Mouse (Mus musculus) heart, embryonic 15.5 days (tissue): Measurements from ENCODE around the gene Lrrn1. TPM values are rescaled to one million over a fixed set of nuclear protein-coding genes. Genes with fewer than 3 reads are reported as not detected.

Source experiments
- ATAC-seq: fragments of 200-750 bp; cut with Nextera tagmentation; replicated peaks from 2 replicates; pipeline ENCODE4 v1.8.0; 2017; ENCODE audit warnings: low read depth, moderate TSS enrichment; ENCODE audit not compliant: insufficient number of reproducible peaks, insufficient read depth, low FRiP score
- H3K27ac ChIP-seq: fragments of 300-500 bp; sonication (generic); 2 replicates; pipeline ENCODE4 v1.5.1; 2015; ENCODE audit warnings: mild to moderate bottlenecking, inconsistent platforms
- H3K27me3 ChIP-seq: fragments of 300-500 bp; sonication (generic); 2 replicates; pipeline ENCODE4 v1.6.1; 2015; ENCODE audit warnings: inconsistent platforms
- H3K36me3 ChIP-seq: fragments of 300-500 bp; sonication (generic); 2 replicates; pipeline ENCODE4 v1.6.1; 2015; ENCODE audit warnings: mild to moderate bottlenecking, inconsistent platforms
- H3K4me1 ChIP-seq: fragments of 300-500 bp; sonication (generic); replicated peaks from 2 replicates; pipeline ENCODE4 v1.6.1; 2015; ENCODE audit warnings: inconsistent platforms
- H3K4me2 ChIP-seq: fragments of 300-500 bp; sonication (generic); 2 replicates; pipeline ENCODE4 v1.6.1; 2015; ENCODE audit warnings: inconsistent platforms, mild to moderate bottlenecking, moderate library complexity
- H3K4me3 ChIP-seq: fragments of 300-500 bp; sonication (generic); 2 replicates; pipeline ENCODE4 v1.5.1; 2015; ENCODE audit warnings: mild to moderate bottlenecking, inconsistent platforms
- H3K9ac ChIP-seq: fragments of 300-500 bp; sonication (generic); 2 replicates; pipeline ENCODE4 v1.6.1; 2015; ENCODE audit warnings: mild to moderate bottlenecking, inconsistent platforms
- H3K9me3 ChIP-seq: fragments of 300-500 bp; sonication (generic); replicated peaks from 2 replicates; pipeline ENCODE4 v1.6.1; 2016; ENCODE audit warnings: inconsistent platforms
- WGBS: fragments of 180-500 bp; shearing (Covaris S2); methylation state at CpG from one replicate; pipeline ENCODE4 v1.1.7; 2015; ENCODE audit warnings: mixed read lengths; 5-methylcytosine and 5-hydroxymethylcytosine counted together
- polyA plus RNA-seq: library from polyadenylated mRNA; unstranded; fragments of >200 nt; fragmentation: Nextera tagmentation; extraction: Ambion mirVana; gene quantifications from 2 replicates; pipeline ENCODE4 v1.2.1, GENCODE M21; 2015

Gene Lrrn1
- polyA plus RNA-seq, 1 experiment from 2014 or later: 1.2 TPM

DNA sequence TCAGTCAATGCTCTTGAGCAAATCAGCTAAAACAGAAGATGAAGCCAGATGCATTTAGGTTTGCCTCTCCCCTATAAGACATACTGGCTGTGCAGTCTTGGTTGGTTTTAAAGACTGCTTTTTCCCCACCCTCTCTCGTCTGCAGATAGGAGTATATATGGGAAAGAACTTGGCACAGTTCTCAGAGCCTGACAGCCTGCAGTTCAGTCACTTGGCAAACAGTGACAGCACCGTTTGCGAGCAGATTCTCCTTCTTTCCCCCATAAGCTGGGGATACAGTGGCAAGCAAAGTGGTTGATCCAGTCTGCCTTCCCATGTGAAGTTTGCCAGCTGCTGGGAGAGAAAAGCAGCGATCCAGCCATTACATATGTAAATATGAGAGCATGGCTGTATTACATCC is 12.3 kb downstream of the Lrrn1 start:
- Histone ChIP-seq H3K36me3 (no peaks in the 10 kb centered on the region), H3K4me3 (no peak overlapping the region), H3K9ac (no peak overlapping the region), H3K4me1 (no peaks in the 10 kb centered on the region), H3K4me2 (no peak overlapping the region), H3K9me3 (no peaks in the 10 kb centered on the region), H3K27ac (no peak overlapping the region), H3K27me3 (no peaks in the 10 kb centered on the region)
- no peak for ATAC-seq
- WGBS: 52% methylated on average over 4 of the region's 4 CpGs

DNA sequence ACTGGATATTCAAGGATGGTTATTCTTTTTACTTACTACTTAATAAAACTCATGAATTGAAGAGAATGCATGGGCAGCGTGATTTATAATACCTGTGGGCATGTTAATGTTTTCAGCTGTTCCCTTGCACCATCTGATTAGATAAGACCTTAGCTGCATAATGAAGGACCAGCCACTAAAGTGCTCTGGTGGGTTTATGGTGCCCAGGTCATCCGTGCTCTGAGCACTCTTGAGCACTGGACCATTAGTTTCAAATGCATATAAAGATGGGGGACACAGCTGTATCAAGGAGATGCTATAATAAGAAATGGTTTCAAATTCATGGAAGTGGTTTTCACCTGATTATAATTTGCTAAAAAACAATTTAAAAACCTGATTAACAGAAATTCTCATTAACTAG is 16.7 kb downstream of the Lrrn1 start:
- H3K4me2 ChIP-seq: no peak overlapping the region
- no peak for ATAC-seq
- no peaks in the 10 kb centered on the region for H3K4me1 ChIP-seq
- no peaks in the 10 kb centered on the region for H3K9me3 ChIP-seq
- H3K27ac ChIP-seq: no peak overlapping the region
- no peak overlapping the region for H3K4me3 ChIP-seq
- WGBS: 55% methylated on average over 2 of the region's 2 CpGs
- H3K36me3 ChIP-seq: no peaks in the 10 kb centered on the region
- H3K9ac ChIP-seq: no peak overlapping the region
- no peaks in the 10 kb centered on the region for H3K27me3 ChIP-seq

DNA sequence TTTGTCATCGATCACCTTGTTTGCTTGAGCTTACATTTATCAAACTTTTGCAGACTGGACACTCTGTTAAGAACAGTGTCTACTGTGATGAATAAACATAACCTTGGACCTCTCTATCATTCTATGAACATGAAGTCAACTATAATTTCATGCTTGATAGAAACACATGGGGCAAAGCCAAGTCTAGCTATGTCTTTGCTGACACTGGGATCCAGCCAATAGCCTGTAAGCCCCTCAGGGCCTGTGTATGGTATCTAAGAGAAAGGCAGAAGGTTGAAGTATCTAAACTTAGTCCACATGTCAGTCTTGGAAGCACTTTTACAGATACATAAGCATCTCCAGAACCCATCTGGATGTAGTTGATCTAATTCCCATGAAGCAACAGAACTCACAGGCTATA is 22.9 kb downstream of the Lrrn1 start:
- no peak for ATAC-seq

GRCm38 (mm10) chr6:107555364-107555763 is 25.8 kb downstream of the Lrrn1 start:
- ATAC-seq: no peak
- no peak overlapping the region for H3K4me2 ChIP-seq
- H3K36me3 ChIP-seq: no peaks in the 10 kb centered on the region
- no peak overlapping the region for H3K9ac ChIP-seq
- H3K4me1 ChIP-seq: no peaks in the 10 kb centered on the region
- H3K27ac ChIP-seq: no peak overlapping the region
- H3K27me3 ChIP-seq: no peaks in the 10 kb centered on the region
- H3K9me3 ChIP-seq: no peaks in the 10 kb centered on the region
- H3K4me3 ChIP-seq: no peak overlapping the region
- 78% methylated on average over 5 of the region's 5 CpGs for WGBS

More for the DNA sequence above, 22.9 kb downstream of the Lrrn1 start:
- Histone ChIP-seq H3K9me3 (no peaks in the 10 kb centered on the region), H3K36me3 (no peaks in the 10 kb centered on the region), H3K9ac (no peak overlapping the region), H3K4me2 (no peak overlapping the region), H3K4me3 (no peak overlapping the region), H3K27me3 (no peaks in the 10 kb centered on the region), H3K27ac (no peak overlapping the region), H3K4me1 (no peaks in the 10 kb centered on the region)
- 62% methylated on average over 1 of the region's 1 CpGs for WGBS

DNA sequence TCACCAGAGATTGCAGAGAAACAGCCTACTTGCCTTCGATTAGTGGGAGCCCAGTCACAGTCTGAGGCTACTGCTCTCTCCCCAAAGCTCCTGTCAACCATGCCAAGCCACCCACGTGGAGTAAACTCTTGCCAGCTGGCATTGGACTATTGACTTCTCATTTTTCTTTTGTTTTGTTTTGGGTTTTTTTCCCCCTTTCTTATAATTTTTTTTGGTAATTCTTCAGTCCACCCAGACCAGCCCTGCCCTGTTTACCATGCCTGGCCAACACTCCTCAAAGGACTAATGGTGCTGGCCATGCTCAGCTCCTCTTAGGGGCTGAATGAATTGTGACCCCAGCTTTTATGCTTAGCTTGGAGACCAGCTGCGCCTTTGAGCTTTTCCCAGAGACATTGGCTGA is 27.4 kb downstream of the Lrrn1 start:
- H3K9me3 ChIP-seq: no peaks in the 10 kb centered on the region
- H3K4me2 ChIP-seq: no peak overlapping the region
- H3K36me3 ChIP-seq: no peaks in the 10 kb centered on the region
- H3K27ac ChIP-seq: no peak overlapping the region
- H3K9ac ChIP-seq: no peak overlapping the region
- no peak overlapping the region for H3K4me3 ChIP-seq
- no peaks in the 10 kb centered on the region for H3K27me3 ChIP-seq
- no peak for ATAC-seq
- H3K4me1 ChIP-seq: no peaks in the 10 kb centered on the region
- 66% methylated on average over 3 of the region's 3 CpGs for WGBS

- no peak for ATAC-seq
- 66% methylated on average over 3 of the region's 3 CpGs for WGBS
- H3K4me2 ChIP-seq: no peak overlapping the region
- H3K9me3 ChIP-seq: no peaks in the 10 kb centered on the region
- no peak overlapping the region for H3K4me3 ChIP-seq
- H3K9ac ChIP-seq: no peak overlapping the region
- no peaks in the 10 kb centered on the region for H3K36me3 ChIP-seq
- no peaks in the 10 kb centered on the region for H3K27me3 ChIP-seq
- no peaks in the 10 kb centered on the region for H3K4me1 ChIP-seq
- no peak overlapping the region for H3K27ac ChIP-seq
These were observed 28.2 kb downstream of the Lrrn1 start for GRCm38 (mm10) chr6:107557806-107558205.

DNA sequence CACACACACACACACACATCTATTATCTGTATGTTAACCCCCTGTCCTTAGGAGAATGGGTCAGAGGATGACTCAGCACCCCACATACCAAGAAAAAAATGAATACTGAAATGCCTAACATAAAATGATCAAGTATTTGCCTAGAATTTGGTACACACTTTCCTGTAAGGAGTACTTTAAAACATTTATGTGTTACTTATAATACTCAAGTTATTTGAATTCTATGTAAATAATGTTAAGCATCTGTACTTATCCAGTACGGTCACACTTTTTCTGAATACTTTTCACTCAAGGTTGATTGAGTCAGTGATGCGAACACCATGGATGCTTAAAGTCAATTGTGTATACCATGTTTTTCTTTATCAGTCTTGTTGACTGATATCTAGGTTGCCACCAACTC is 32.7 kb downstream of the Lrrn1 start:
- Histone ChIP-seq H3K4me2 (no peak overlapping the region), H3K4me1 (no peaks in the 10 kb centered on the region), H3K36me3 (no peaks in the 10 kb centered on the region), H3K9ac (no peak overlapping the region), H3K9me3 (no peaks in the 10 kb centered on the region), H3K27me3 (no peaks in the 10 kb centered on the region), H3K4me3 (no peak overlapping the region), H3K27ac (no peak overlapping the region)
- no peak for ATAC-seq
- 87% methylated on average over 2 of the region's 2 CpGs for WGBS

DNA sequence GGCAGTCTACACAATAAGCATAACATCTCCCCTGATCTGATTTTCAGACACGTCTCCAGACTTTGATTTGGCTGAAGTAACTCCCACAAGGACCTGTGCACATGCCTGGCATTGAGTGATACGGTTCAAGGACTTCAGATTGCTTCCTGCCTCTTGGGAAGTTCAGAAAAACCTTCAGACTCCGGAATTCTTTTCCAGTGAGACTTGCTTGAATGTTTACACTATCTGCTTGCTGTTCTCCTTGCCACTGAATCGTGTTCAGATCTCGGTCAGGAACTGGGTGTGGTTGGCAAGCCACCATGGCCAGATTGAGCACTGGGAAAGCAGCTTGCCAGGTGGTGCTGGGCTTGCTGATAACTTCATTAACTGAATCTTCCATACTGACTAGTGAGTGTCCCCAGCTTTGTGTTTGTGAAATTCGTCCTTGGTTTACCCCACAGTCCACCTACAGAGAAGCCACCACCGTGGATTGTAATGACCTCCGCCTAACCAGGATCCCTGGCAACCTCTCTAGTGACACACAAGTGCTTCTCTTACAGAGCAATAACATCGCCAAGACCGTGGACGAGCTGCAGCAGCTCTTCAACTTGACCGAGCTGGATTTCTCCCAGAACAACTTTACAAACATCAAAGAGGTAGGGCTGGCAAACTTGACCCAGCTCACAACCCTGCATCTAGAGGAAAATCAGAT is 37.5 kb downstream of the Lrrn1 start:
- Histone ChIP-seq H3K36me3 (no peaks in the 10 kb centered on the region), H3K9ac (no peak overlapping the region), H3K4me2 (no peak overlapping the region), H3K9me3 (no peaks in the 10 kb centered on the region), H3K4me3 (no peak overlapping the region), H3K27me3 (no peaks in the 10 kb centered on the region), H3K27ac (no peak overlapping the region), H3K4me1 (no peaks in the 10 kb centered on the region)
- no peak for ATAC-seq
- 65% methylated on average over 12 of the region's 12 CpGs for WGBS

DNA sequence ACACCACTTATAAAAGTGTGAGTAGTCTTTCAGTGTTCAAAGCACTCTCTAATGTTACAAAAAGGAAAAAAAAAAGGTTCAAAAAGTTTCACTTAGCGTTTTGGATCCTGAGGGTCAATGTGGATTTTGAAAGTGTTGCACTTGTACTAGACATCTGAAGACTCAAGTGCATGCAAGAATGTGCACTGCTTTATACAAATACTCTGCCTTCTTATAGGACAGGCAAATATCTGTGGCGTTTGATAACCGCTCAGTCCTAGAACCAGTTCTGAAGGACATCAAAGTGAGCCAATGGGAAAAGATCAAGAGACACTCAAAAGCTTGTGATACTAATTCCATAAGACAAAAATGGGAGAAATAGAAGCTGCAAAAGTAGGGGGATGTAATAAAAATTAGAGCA is 45.0 kb downstream of the Lrrn1 start:
- WGBS: 79% methylated on average over 3 of the region's 3 CpGs
- Histone ChIP-seq H3K4me2 (no peak overlapping the region), H3K4me1 (no peaks in the 10 kb centered on the region), H3K9ac (no peak overlapping the region), H3K4me3 (no peak overlapping the region), H3K9me3 (no peaks in the 10 kb centered on the region), H3K27me3 (no peaks in the 10 kb centered on the region), H3K36me3 (no peaks in the 10 kb centered on the region), H3K27ac (no peak overlapping the region)
- no peak for ATAC-seq

DNA sequence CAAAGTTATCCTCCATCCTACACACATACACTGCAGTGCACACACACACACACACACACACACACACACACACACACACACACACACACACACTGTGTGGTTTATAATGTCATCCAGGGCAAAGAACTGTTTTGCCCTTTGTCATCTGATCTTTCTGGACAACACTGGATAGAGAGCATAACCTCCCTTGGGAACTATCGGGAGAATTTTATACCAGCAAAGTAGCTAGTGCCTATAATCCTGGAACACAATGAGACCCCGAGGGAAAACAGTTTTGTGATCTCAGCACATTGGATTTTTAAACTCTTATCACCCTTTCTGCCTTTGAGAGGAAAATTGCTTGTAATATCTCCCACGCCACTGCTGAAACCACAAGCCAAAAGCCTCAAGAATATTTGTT is 45.8 kb downstream of the Lrrn1 start:
- Histone ChIP-seq H3K27ac (no peak overlapping the region), H3K4me1 (no peaks in the 10 kb centered on the region), H3K27me3 (no peaks in the 10 kb centered on the region), H3K9ac (no peak overlapping the region), H3K4me3 (no peak overlapping the region), H3K9me3 (no peaks in the 10 kb centered on the region), H3K36me3 (no peaks in the 10 kb centered on the region), H3K4me2 (no peak overlapping the region)
- no peak for ATAC-seq
- 50% methylated on average over 3 of the region's 3 CpGs for WGBS

GRCm38 (mm10) chr6:107577309-107577708 is 47.7 kb downstream of the Lrrn1 start:
- H3K4me2 ChIP-seq: no peak overlapping the region
- no peaks in the 10 kb centered on the region for H3K36me3 ChIP-seq
- H3K4me1 ChIP-seq: no peaks in the 10 kb centered on the region
- H3K4me3 ChIP-seq: no peak overlapping the region
- WGBS: 93% methylated on average over 8 of the region's 8 CpGs
- no peaks in the 10 kb centered on the region for H3K9me3 ChIP-seq
- no peaks in the 10 kb centered on the region for H3K27me3 ChIP-seq
- H3K27ac ChIP-seq: no peak overlapping the region
- ATAC-seq: no peak
- no peak overlapping the region for H3K9ac ChIP-seq

DNA sequence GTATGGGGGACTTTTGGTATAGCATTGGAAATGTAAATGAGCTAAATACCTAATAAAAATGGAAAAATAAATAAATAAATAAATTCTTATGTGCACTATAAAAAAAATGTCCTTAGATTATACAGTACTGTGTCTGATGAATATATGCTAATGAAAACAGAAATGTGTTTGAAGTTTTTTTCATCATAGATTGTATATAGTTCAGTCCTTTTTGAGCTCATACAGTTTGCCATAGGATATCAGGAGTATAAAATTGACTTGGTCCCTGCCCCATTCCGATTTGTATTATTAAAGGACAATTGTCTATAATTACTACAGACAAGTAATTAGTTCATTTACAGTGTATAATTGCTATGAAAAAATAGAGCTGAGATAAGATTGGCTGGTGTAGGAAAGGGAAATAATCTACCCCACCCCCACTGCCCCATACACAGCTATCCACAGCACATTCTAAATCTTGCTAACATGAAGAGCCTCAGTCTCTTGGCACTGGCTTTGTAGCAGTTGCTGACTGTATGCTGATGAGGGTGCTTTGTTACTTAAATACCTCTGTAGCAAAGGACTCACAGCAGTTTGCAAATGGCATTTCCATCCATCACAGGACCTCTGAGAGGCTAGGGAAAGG is 54.3 kb downstream of the Lrrn1 start:
- Histone ChIP-seq H3K4me2 (no peak overlapping the region), H3K4me3 (no peak overlapping the region), H3K9me3 (no peaks in the 10 kb centered on the region), H3K36me3 (no peaks in the 10 kb centered on the region), H3K27ac (no peak overlapping the region), H3K9ac (no peak overlapping the region), H3K27me3 (no peaks in the 10 kb centered on the region), H3K4me1 (no peaks in the 10 kb centered on the region)
- 67% methylated on average over 1 of the region's 1 CpGs for WGBS
- no peak for ATAC-seq
